Mouse (Mus musculus) embryonic facial prominence, embryonic 14.5 days (tissue): ENCODE data around the gene Vamp4. TPM values are rescaled to one million over a fixed set of nuclear protein-coding genes. Genes with fewer than 3 reads are reported as not detected.

Experiments
- ATAC-seq: fragments of 200-750 bp; cut with Nextera tagmentation; 2 replicates; pipeline ENCODE4 v1.8.0; 2017; ENCODE audit warnings: low read depth, moderate number of reproducible peaks, moderate TSS enrichment
- DNase-seq: peaks from one replicate; pipeline ENCODE4 v3.0.0-alpha.2; 2015; ENCODE audit warnings: low spot score
- H3K27ac ChIP-seq: fragments of 300-500 bp; sonication (generic); replicated peaks from 2 replicates; pipeline ENCODE4 v1.5.1; 2014; ENCODE audit warnings: low read depth, mild to moderate bottlenecking, low read length, moderate library complexity
- H3K27me3 ChIP-seq: fragments of 300-500 bp; sonication (generic); replicated peaks from 2 replicates; pipeline ENCODE4 v1.6.1; 2014; ENCODE audit warnings: low read length; ENCODE audit not compliant: control insufficient read depth, insufficient read depth
- H3K36me3 ChIP-seq: fragments of 300-500 bp; sonication (generic); 2 replicates; pipeline ENCODE4 v1.6.1; 2014; ENCODE audit warnings: low read length, mixed read lengths; ENCODE audit not compliant: control insufficient read depth, insufficient read depth
- H3K4me1 ChIP-seq: fragments of 300-500 bp; sonication (generic); 2 replicates; pipeline ENCODE4 v1.6.1; 2014; ENCODE audit warnings: antibody characterized with exemption, low read length; ENCODE audit not compliant: control insufficient read depth, insufficient read depth
- H3K4me2 ChIP-seq: fragments of 300-500 bp; sonication (generic); 2 replicates; pipeline ENCODE4 v1.6.1; 2014; ENCODE audit warnings: low read depth, mild to moderate bottlenecking, low read length, moderate library complexity, mixed read lengths
- H3K4me3 ChIP-seq: fragments of 300-500 bp; sonication (generic); 2 replicates; pipeline ENCODE4 v1.5.1; 2014; ENCODE audit warnings: low read depth, mild to moderate bottlenecking, low read length
- H3K9ac ChIP-seq: fragments of 300-500 bp; sonication (generic); 2 replicates; pipeline ENCODE4 v1.6.1; 2014; ENCODE audit warnings: low read depth, mild to moderate bottlenecking, low read length, moderate library complexity, mixed read lengths
- H3K9me3 ChIP-seq: fragments of 300-500 bp; sonication (generic); 2 replicates; pipeline ENCODE4 v1.6.1; 2016; ENCODE audit warnings: low read length; ENCODE audit not compliant: control insufficient read depth
- WGBS: fragments of 180-500 bp; shearing (Covaris S2); extraction: QIAGEN DNeasy Blood & Tissue Kit; methylation state at CpG from one replicate; pipeline ENCODE4 v1.1.7; 2014; 5-methylcytosine and 5-hydroxymethylcytosine counted together
- polyA plus RNA-seq: library from polyadenylated mRNA; unstranded; fragments of >200 nt; fragmentation: Nextera tagmentation; extraction: Ambion mirVana; gene quantifications from 2 replicates; pipeline ENCODE4 v1.2.1, GENCODE M21; 2014

Vamp4 gene
- polyA plus RNA-seq, 1 experiment from 2014 or later: 62.1 TPM

DNA sequence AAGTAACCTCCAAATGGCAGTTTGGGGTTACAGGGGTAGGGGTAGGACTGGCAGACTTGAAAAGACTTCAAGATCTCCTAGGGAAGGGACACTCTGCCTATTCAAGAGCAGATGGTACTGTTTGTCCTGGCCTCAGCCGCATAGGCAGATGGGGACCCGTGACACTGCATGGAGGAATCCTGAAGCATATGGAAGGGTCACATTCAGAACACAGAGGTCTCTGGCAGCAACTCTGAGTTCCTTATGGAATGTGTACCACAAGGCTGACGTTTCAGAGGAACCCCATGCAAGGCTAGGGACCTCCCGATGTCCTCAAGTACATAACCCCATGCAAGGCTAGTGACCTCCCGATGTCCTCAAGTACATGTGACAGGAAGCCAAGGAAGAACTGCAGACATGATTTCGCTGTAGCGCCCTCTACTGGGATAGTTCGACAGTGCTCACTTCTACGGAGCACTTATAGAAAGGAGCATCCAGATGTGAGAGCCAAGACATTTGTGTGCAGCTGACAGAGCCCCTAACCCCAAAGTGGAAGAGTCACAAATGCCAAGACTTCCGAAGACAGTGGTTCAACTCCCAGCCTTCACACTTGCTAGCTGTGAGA lies 75.9 kb downstream of the Vamp4 start:
- H3K27ac ChIP-seq: no peak overlapping the region
- DNase-seq: no peak
- H3K36me3 ChIP-seq: no peaks in the 10 kb centered on the region
- H3K4me1 ChIP-seq: no peaks in the 10 kb centered on the region
- no peak overlapping the region for H3K9ac ChIP-seq
- no peak overlapping the region for H3K4me3 ChIP-seq
- no peaks in the 10 kb centered on the region for H3K9me3 ChIP-seq
- no peak for ATAC-seq
- H3K4me2 ChIP-seq: no peak overlapping the region
- no peaks in the 10 kb centered on the region for H3K27me3 ChIP-seq
- 78% methylated on average over 10 of the region's 10 CpGs for WGBS

GRCm38 (mm10) chr1:162648416-162648815 lies 78.1 kb downstream of the Vamp4 start:
- Histone ChIP-seq H3K36me3 (no peaks in the 10 kb centered on the region), H3K9ac (no peak overlapping the region), H3K27ac (no peak overlapping the region), H3K27me3 (no peaks in the 10 kb centered on the region), H3K4me1 (no peaks in the 10 kb centered on the region), H3K9me3 (no peaks in the 10 kb centered on the region), H3K4me2 (no peak overlapping the region), H3K4me3 (no peak overlapping the region)
- DNase-seq (no peak), ATAC-seq (no peak)
- 91% methylated on average over 14 of the region's 14 CpGs for WGBS

Other genes starting within 250 kb of the Vamp4 start
- 9.1 and 10.7 TPM in 2 replicates for gene Dnm3, start 92.5 kb upstream of the Vamp4 start, polyA plus RNA-seq
- gene Mettl13, start 22.0 kb upstream of the Vamp4 start, polyA plus RNA-seq: 12.7 and 19.0 TPM in 2 replicates
- 0.26 TPM in 1 of 2 replicates, not detected in the other for gene Myoc, start 68.6 kb downstream of the Vamp4 start, polyA plus RNA-seq
- gene Myocos, start 87.7 kb downstream of the Vamp4 start, polyA plus RNA-seq: not detected in 2 replicates
- 140 and 150 TPM in 2 replicates for gene Prrc2c, start 170.0 kb downstream of the Vamp4 start, polyA plus RNA-seq
- gene Fmo4, start 243.5 kb downstream of the Vamp4 start, polyA plus RNA-seq: 0.21 and 0.60 TPM in 2 replicates